Mouse (Mus musculus): ENCODE data around the gene Atp6v0d1. TPM values are rescaled to one million over a fixed set of nuclear protein-coding genes. Genes with fewer than 3 reads are reported as not detected.
A peak's percentile ranks its signal among the peaks of the same experiment; 100 is the strongest.

Atp6v0d1 gene
- total RNA-seq (2012; rRNA removed): 65.1 and 85.5 TPM in 2 replicates

DNA sequence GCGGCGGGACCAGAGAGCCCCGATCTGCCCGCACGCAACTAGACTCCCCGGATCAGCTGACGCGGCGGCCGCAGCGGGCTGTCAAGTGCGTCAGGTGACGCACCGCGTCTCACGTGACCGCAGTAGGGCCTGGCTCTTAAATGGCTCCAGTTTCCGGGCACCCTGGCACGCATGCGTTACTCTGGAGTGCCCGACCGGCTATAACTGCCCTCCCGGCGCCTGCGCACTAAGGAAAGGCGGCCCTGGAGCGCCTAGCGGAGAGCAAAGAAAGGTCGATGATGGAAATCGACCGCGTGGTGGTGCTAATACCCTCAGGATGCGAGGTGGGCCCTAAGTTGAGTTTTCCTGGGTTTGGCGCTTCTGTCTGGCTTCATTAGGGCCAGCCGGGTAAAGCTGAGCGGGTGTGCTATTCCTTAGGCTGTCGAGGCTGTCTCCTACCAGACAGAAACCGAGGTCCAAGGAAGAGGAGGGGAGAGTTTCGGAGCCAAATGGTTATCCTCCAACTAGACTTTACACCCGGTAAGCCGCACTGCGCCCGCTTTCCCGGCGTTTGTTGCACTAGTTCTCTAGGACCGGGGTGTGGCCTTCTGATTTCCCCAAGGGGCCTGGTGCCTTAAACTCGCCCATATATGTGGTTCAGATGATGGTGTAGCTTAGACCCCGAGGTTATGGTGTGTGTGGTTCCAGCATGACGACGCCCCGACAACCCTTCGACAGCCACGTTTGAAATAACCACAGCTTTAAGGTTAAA lies at the start of gene Atp6v0d1:
TSS of gene Atp6v0d1 (minus strand) at position 96 of the 751 bp plus-strand sequence.
- Histone ChIP-seq H3K36me3 (ENCODE audit: control insufficient read depth, insufficient read depth, low read length, poor library complexity, severe bottlenecking) (no peaks in the 10 kb centered on the region), H3K4me1 (ENCODE audit: control insufficient read depth in 2 of 2, insufficient read depth in 2 of 2, low read length in 2 of 2, poor library complexity in 1 of 2) (peaks cover 2 to 10% of the 10 kb centered on the region in 2 experiments; a peak in 2 of 4 replicates), H3K27ac (ENCODE audit: insufficient read depth, low read depth, low read length, poor library complexity, severe bottlenecking) (no peak within 1 kb of the TSS), H3K9ac (ENCODE audit: insufficient read depth, low read depth, low read length, poor library complexity, severe bottlenecking) (peak within 1 kb of the TSS; percentile 83), H3K9me3 (ENCODE audit: control insufficient read depth, insufficient read depth, low read depth, low read length) (no peaks in the 10 kb centered on the region), H3K4me3 (ENCODE audit: insufficient read depth in 1 of 2, low read depth in 1 of 2, low read length in 2 of 2, poor library complexity in 1 of 2, severe bottlenecking in 1 of 2) (peak within 1 kb of the TSS; percentile 78 to 81)
- in situ Hi-C loops (cut with MboI; ENCODE audit: low sequenced_read_pairs in 2 of 2, unreplicated experiment in 2 of 2): no loop called here
- peak; percentile 99 for DNase-seq (ENCODE audit: low read depth, low spot score)
- TF ChIP-seq HCFC1 (IDR thresholded peaks at IDR 0.05; ENCODE audit: borderline replicate concordance, insufficient read depth, low read length) (peak; percentile 74), ZC3H11A (IDR thresholded peaks at IDR 0.05; ENCODE audit: borderline replicate concordance, low read depth, low read length) (no peak), ZNF384 (IDR thresholded peaks at IDR 0.05; ENCODE audit: low read depth, low read length) (no peak)

- Histone ChIP-seq H3K4me1 (ENCODE audit: control insufficient read depth in 2 of 2, insufficient read depth in 2 of 2, low read length in 2 of 2, poor library complexity in 1 of 2) (peaks cover 0 to 3% of the 10 kb centered on the region in 2 experiments; a peak in 1 of 4 replicates), H3K27ac (ENCODE audit: insufficient read depth, low read depth, low read length, poor library complexity, severe bottlenecking) (no peak overlapping the region), H3K9me3 (ENCODE audit: control insufficient read depth, insufficient read depth, low read depth, low read length) (no peaks in the 10 kb centered on the region), H3K36me3 (ENCODE audit: control insufficient read depth, insufficient read depth, low read length, poor library complexity, severe bottlenecking) (peaks cover 25% of the 10 kb centered on the region; the same call in 1 of the 2 replicates), H3K4me3 (ENCODE audit: insufficient read depth in 1 of 2, low read depth in 1 of 2, low read length in 2 of 2, poor library complexity in 1 of 2, severe bottlenecking in 1 of 2) (peak overlapping the region; percentile 37 to 56), H3K9ac (ENCODE audit: insufficient read depth, low read depth, low read length, poor library complexity, severe bottlenecking) (peak overlapping the region; percentile 43)
- in situ Hi-C loops (cut with MboI; ENCODE audit: low sequenced_read_pairs in 2 of 2, unreplicated experiment in 2 of 2): no loop called here
- no peak for TF ChIP-seq ZNF384 (IDR thresholded peaks at IDR 0.05; ENCODE audit: low read depth, low read length)
- TF ChIP-seq CHD2 (IDR thresholded peaks at IDR 0.05; ENCODE audit: low read depth, low read length): no peak
- no peak for TF ChIP-seq MAFK (IDR thresholded peaks at IDR 0.05; ENCODE audit: insufficient read depth, low read depth, low read length)
- TF ChIP-seq ZC3H11A (IDR thresholded peaks at IDR 0.05; ENCODE audit: borderline replicate concordance, low read depth, low read length): no peak
- no peak for TF ChIP-seq HCFC1 (IDR thresholded peaks at IDR 0.05; ENCODE audit: borderline replicate concordance, insufficient read depth, low read length)
- no peak for DNase-seq (ENCODE audit: low read depth, low spot score)
Measured at GRCm38 (mm10) chr8:105613830-105614511, 48.1 kb upstream of the Atp6v0d1 start.

DNA sequence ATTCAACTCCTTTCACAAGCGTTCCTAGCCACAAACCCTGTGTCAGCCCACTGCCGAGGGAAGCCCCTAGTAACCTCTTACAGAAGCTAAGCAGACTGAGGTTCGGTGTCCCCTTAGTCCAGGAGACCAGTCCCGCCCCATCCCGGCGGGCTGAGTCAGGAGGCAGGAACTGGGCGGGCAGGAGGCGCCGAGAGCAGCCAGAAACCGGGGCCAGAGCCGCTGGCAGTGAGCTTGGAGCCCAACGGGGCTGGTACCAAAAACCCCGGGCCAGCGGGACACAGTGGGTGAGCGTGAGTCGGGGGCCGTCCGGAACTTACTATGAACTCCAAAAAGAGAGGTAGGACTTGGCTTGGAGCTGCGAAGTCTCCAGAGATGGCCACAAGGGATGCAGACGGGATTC lies 47.2 kb upstream of the Atp6v0d1 start:
- H3K36me3 ChIP-seq (ENCODE audit: control insufficient read depth, insufficient read depth, low read length, poor library complexity, severe bottlenecking): peaks cover 20% of the 10 kb centered on the region; the same call in 1 of the 2 replicates
- H3K4me1 ChIP-seq (ENCODE audit: control insufficient read depth in 2 of 2, insufficient read depth in 2 of 2, low read length in 2 of 2, poor library complexity in 1 of 2): peaks cover 0 to 3% of the 10 kb centered on the region in 2 experiments; a peak in 1 of 4 replicates
- H3K4me3 ChIP-seq (ENCODE audit: insufficient read depth in 1 of 2, low read depth in 1 of 2, low read length in 2 of 2, poor library complexity in 1 of 2, severe bottlenecking in 1 of 2): peak overlapping the region; percentile 3 to 26; a peak in 2 of 4 replicates
- H3K9ac ChIP-seq (ENCODE audit: insufficient read depth, low read depth, low read length, poor library complexity, severe bottlenecking): 0 out of 2 replicates have a peak overlapping the region, but pooled peaks have one; percentile 9
- H3K9me3 ChIP-seq (ENCODE audit: control insufficient read depth, insufficient read depth, low read depth, low read length): no peaks in the 10 kb centered on the region
- TF ChIP-seq ZC3H11A (IDR thresholded peaks at IDR 0.05; ENCODE audit: borderline replicate concordance, low read depth, low read length): no peak
- TF ChIP-seq ZNF384 (IDR thresholded peaks at IDR 0.05; ENCODE audit: low read depth, low read length): no peak
- no peak for TF ChIP-seq MAFK (IDR thresholded peaks at IDR 0.05; ENCODE audit: insufficient read depth, low read depth, low read length)
- TF ChIP-seq CHD2 (IDR thresholded peaks at IDR 0.05; ENCODE audit: low read depth, low read length): no peak
- TF ChIP-seq HCFC1 (IDR thresholded peaks at IDR 0.05; ENCODE audit: borderline replicate concordance, insufficient read depth, low read length): no peak
- no peak for DNase-seq (ENCODE audit: low read depth, low spot score)
- in situ Hi-C loops (cut with MboI; ENCODE audit: low sequenced_read_pairs in 2 of 2, unreplicated experiment in 2 of 2): no loop called here
- H3K27ac ChIP-seq (ENCODE audit: insufficient read depth, low read depth, low read length, poor library complexity, severe bottlenecking): no peak overlapping the region

GRCm38 (mm10) chr8:105611836-105612235 lies 46.0 kb upstream of the Atp6v0d1 start:
- Histone ChIP-seq H3K4me3 (ENCODE audit: insufficient read depth in 1 of 2, low read depth in 1 of 2, low read length in 2 of 2, poor library complexity in 1 of 2, severe bottlenecking in 1 of 2) (no peak overlapping the region), H3K36me3 (ENCODE audit: control insufficient read depth, insufficient read depth, low read length, poor library complexity, severe bottlenecking) (peaks cover 9% of the 10 kb centered on the region; the same call in 1 of the 2 replicates), H3K4me1 (ENCODE audit: control insufficient read depth in 2 of 2, insufficient read depth in 2 of 2, low read length in 2 of 2, poor library complexity in 1 of 2) (peaks cover 0 to 6% of the 10 kb centered on the region in 2 experiments; a peak in 1 of 4 replicates), H3K9me3 (ENCODE audit: control insufficient read depth, insufficient read depth, low read depth, low read length) (no peaks in the 10 kb centered on the region), H3K27ac (ENCODE audit: insufficient read depth, low read depth, low read length, poor library complexity, severe bottlenecking) (no peak overlapping the region), H3K9ac (ENCODE audit: insufficient read depth, low read depth, low read length, poor library complexity, severe bottlenecking) (no peak overlapping the region)
- no peak for TF ChIP-seq ZNF384 (IDR thresholded peaks at IDR 0.05; ENCODE audit: low read depth, low read length)
- no peak for TF ChIP-seq HCFC1 (IDR thresholded peaks at IDR 0.05; ENCODE audit: borderline replicate concordance, insufficient read depth, low read length)
- TF ChIP-seq CHD2 (IDR thresholded peaks at IDR 0.05; ENCODE audit: low read depth, low read length): no peak
- TF ChIP-seq ZC3H11A (IDR thresholded peaks at IDR 0.05; ENCODE audit: borderline replicate concordance, low read depth, low read length): no peak
- in situ Hi-C loops (cut with MboI; ENCODE audit: low sequenced_read_pairs in 2 of 2, unreplicated experiment in 2 of 2): no loop called here
- DNase-seq (ENCODE audit: low read depth, low spot score): no peak

Data from ES-E14 (cell line).